Mouse (Mus musculus): ENCODE measurements around the gene Bicral. TPM values are rescaled to one million over a fixed set of nuclear protein-coding genes. Genes with fewer than 3 reads are reported as not detected.

The Bicral gene
- polyA plus RNA-seq (2015; fragmentation: Nextera tagmentation; extraction: Ambion mirVana): 1.8 and 1.9 TPM in 2 replicates

DNA sequence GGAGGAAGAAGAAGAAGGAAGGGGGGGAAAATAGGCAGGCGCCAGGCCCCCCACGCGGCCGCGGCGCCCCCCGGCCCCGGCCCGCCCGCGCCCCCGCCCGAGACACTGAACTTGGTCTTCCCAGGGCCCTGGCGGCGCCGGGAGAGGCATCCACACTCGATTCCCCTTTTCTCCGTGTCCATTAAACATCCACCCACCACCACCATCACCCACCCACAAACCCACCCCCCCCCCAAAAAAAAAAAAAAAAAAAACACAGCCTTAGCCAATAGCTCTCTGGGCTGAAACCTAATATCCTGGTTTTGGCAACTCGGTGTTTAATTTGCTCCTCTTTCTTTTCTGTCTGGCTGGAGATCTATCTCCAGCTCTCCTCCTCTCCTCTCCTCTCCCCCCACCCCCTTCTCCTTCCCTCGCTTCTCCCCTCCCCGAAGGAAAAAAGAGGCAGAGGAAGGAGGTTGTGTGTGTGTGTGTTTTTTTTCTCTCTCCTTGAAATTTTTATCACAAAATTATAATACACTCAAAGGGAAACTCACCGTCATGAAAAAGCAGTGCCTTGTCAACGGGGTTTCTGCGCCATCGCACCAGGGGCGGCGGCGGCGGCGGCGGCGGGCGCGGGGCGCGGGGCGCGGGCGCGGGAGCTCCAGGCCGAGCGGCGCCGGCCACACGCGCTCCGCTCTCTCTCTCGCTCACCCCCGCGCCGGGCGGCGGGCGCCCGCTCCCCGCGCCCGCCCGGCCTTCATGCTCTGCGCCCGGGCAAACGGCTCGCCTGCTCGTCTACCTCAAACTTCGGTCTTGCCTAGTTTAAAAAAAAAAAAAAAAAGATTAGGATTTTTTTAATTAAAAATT is at the start of gene Bicral:
Gene Bicral, minus strand, starts transcription at position 580 of the 846 bp plus-strand sequence.
- H3K9ac ChIP-seq (replicated peaks): peak within 1 kb of the TSS; percentile 100
- peak within 1 kb of the TSS; percentile 100 for H3K27ac ChIP-seq (ENCODE audit: low read depth)
- WGBS (ENCODE audit: insufficient replicate concordance): 1% methylated on average over 60 of the region's 65 CpGs
- H3K9me3 ChIP-seq (ENCODE audit: low read length): no peaks in the 10 kb centered on the region
- TF ChIP-seq CTCF (IDR thresholded peaks at IDR 0.05; ENCODE audit: low read depth) (no peak), EP300 (IDR thresholded peaks at IDR 0.05; ENCODE audit: low read depth) (no peak)
- DNase-seq: peak; percentile 82
- no peaks in the 10 kb centered on the region for H3K36me3 ChIP-seq (replicated peaks; ENCODE audit: insufficient read depth, low read length)
- no peaks in the 10 kb centered on the region for H3K27me3 ChIP-seq (ENCODE audit: insufficient read depth, low read length)
- peak within 1 kb of the TSS; percentile 91 for H3K4me3 ChIP-seq (ENCODE audit: low read depth, low read length)
- peak within 1 kb of the TSS; percentile 84 for H3K4me2 ChIP-seq (ENCODE audit: low read depth, low read length)
- ATAC-seq: peak; percentile 19
- peaks cover 21% of the 10 kb centered on the region for H3K4me1 ChIP-seq (ENCODE audit: insufficient read depth)

GRCm38 (mm10) chr17:46903876-46904490 is 45.7 kb upstream of the Bicral start:
- H3K27me3 ChIP-seq (ENCODE audit: insufficient read depth, low read length): no peaks in the 10 kb centered on the region
- peak; percentile 93 for ATAC-seq
- WGBS (ENCODE audit: insufficient replicate concordance): 23% methylated on average over 19 of the region's 19 CpGs

GRCm38 (mm10) chr17:46900941-46901340 is 42.7 kb upstream of the Bicral start:
- DNase-seq: no peak
- no peak for ATAC-seq
- Histone ChIP-seq H3K27ac (ENCODE audit: low read depth) (no peak overlapping the region), H3K27me3 (ENCODE audit: insufficient read depth, low read length) (no peaks in the 10 kb centered on the region), H3K4me3 (ENCODE audit: low read depth, low read length) (no peak overlapping the region), H3K4me2 (ENCODE audit: low read depth, low read length) (no peak overlapping the region), H3K9me3 (ENCODE audit: low read length) (no peaks in the 10 kb centered on the region), H3K4me1 (ENCODE audit: insufficient read depth) (no peaks in the 10 kb centered on the region), H3K36me3 (replicated peaks; ENCODE audit: insufficient read depth, low read length) (no peaks in the 10 kb centered on the region), H3K9ac (replicated peaks) (no peak overlapping the region)
- 62% methylated on average over 2 of the region's 2 CpGs for WGBS (ENCODE audit: insufficient replicate concordance)
- no peak for TF ChIP-seq EP300 (IDR thresholded peaks at IDR 0.05; ENCODE audit: low read depth)
- TF ChIP-seq CTCF (IDR thresholded peaks at IDR 0.05; ENCODE audit: low read depth): no peak

More at GRCm38 (mm10) chr17:46903876-46904490, 45.7 kb upstream of the Bicral start:
- no peak for TF ChIP-seq EP300 (IDR thresholded peaks at IDR 0.05; ENCODE audit: low read depth)
- peak; percentile 97 for TF ChIP-seq CTCF (IDR thresholded peaks at IDR 0.05; ENCODE audit: low read depth)
- Histone ChIP-seq H3K36me3 (replicated peaks; ENCODE audit: insufficient read depth, low read length) (no peaks in the 10 kb centered on the region), H3K4me1 (ENCODE audit: insufficient read depth) (no peaks in the 10 kb centered on the region), H3K4me3 (ENCODE audit: low read depth, low read length) (no peak overlapping the region), H3K4me2 (ENCODE audit: low read depth, low read length) (no peak overlapping the region), H3K9me3 (ENCODE audit: low read length) (no peaks in the 10 kb centered on the region), H3K9ac (replicated peaks) (no peak overlapping the region), H3K27ac (ENCODE audit: low read depth) (no peak overlapping the region)
- DNase-seq: peak; percentile 83

DNA sequence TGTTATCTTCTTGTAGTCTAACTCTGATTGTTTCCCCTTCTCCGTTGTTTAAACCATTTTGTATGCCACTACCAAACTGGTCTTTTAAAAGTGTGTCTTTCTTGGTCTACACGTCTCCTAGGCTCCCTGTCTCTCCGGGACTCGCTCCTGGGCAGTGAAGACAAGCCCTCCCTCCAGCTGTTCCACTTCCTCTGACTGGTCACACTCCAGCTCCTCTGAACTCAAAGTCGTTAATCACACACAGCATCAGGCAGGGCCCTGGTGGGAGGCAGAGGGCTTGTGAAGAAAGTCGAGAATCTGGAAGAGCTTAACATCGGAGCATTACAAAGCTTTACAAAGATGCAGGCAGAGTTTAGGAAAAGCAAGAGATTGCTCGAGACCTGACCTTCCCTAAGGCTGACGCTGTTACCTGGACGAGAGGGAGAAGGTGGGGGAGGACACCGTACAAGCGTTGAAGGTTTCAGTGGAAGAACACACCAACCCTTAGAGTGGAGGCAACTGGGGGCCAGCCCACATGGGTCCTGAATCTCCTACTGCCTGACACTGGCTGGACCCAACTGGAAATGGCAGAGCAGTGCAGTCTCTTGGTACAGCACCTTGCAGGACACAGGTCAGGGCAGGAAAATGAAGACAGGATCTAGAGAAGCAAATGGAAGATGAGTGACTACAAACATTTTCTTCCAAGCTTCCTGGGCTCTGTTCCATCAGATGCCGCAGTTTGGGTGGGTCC is 39.1 kb upstream of the Bicral start:
- Histone ChIP-seq H3K4me1 (ENCODE audit: insufficient read depth) (peaks cover 5% of the 10 kb centered on the region), H3K4me2 (ENCODE audit: low read depth, low read length) (no peak overlapping the region), H3K4me3 (ENCODE audit: low read depth, low read length) (no peak overlapping the region), H3K9me3 (ENCODE audit: low read length) (no peaks in the 10 kb centered on the region), H3K36me3 (replicated peaks; ENCODE audit: insufficient read depth, low read length) (no peaks in the 10 kb centered on the region), H3K27ac (ENCODE audit: low read depth) (no peak overlapping the region), H3K9ac (replicated peaks) (no peak overlapping the region), H3K27me3 (ENCODE audit: insufficient read depth, low read length) (no peaks in the 10 kb centered on the region)
- DNase-seq (no peak), ATAC-seq (no peak)
- 46% methylated on average over 13 of the region's 13 CpGs for WGBS (ENCODE audit: insufficient replicate concordance)
- TF ChIP-seq CTCF (IDR thresholded peaks at IDR 0.05; ENCODE audit: low read depth): no peak
- TF ChIP-seq EP300 (IDR thresholded peaks at IDR 0.05; ENCODE audit: low read depth): no peak

DNA sequence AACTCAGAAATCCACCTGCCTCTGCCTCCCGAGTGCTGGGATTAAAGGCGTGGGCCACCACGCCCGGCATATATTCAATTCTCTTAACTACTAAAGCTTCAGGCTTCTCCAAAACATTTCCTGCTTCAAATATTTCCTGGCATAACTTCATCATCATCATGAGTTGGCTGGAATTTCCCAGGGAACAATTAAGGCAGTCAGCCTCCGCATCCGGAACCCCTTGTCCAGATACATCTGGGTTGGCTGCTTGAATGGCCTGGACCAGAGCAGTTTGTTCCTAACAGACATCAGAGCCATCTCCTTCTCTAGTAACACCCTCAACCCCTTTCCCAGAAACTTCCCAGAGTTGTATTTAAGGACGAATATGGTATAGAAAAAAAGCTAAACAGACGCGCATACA is 37.1 kb upstream of the Bicral start:
- Histone ChIP-seq H3K4me3 (ENCODE audit: low read depth, low read length) (no peak overlapping the region), H3K4me2 (ENCODE audit: low read depth, low read length) (no peak overlapping the region), H3K36me3 (replicated peaks; ENCODE audit: insufficient read depth, low read length) (no peaks in the 10 kb centered on the region), H3K27me3 (ENCODE audit: insufficient read depth, low read length) (no peaks in the 10 kb centered on the region), H3K27ac (ENCODE audit: low read depth) (no peak overlapping the region), H3K9me3 (ENCODE audit: low read length) (no peaks in the 10 kb centered on the region), H3K4me1 (ENCODE audit: insufficient read depth) (peaks cover 19% of the 10 kb centered on the region), H3K9ac (replicated peaks) (no peak overlapping the region)
- WGBS (ENCODE audit: insufficient replicate concordance): 87% methylated on average over 9 of the region's 9 CpGs
- no peak for DNase-seq
- TF ChIP-seq EP300 (IDR thresholded peaks at IDR 0.05; ENCODE audit: low read depth) (no peak), CTCF (IDR thresholded peaks at IDR 0.05; ENCODE audit: low read depth) (no peak)
- ATAC-seq: no peak

Data from liver, postnatal 0 days (tissue).